ENCODE assay signal across 9 mouse cellular contexts in genomic region chr5:104446156-104446555, GRCm38 (mm10). TPM values are rescaled to one million over a fixed set of nuclear protein-coding genes. Genes with fewer than 3 reads are reported as not detected.
DNase-seq lines count a peak whose midpoint lies in the region; ATAC-seq lines count a peak whose summit lies in the region.
"Had no signal": no experiment of that assay in that cellular context is flagged by ENCODE, and none has a peak within 500 bp of the region (broad histone marks: within the 10 kb centered on the region; RNA-seq: fewer than 3 reads in every experiment).

No protein-coding gene starts in this region.

- no peaks in the 10 kb centered on the region for H3K9me3 ChIP-seq in embryonic facial prominence, embryonic 13.5 days
- H3K9me3 ChIP-seq: heart, embryonic 13.5 days had no signal

- H3K4me2 ChIP-seq in embryonic facial prominence, embryonic 13.5 days = no peak overlapping the region
- H3K4me2 ChIP-seq: heart, embryonic 13.5 days had no signal

- no peak overlapping the region for H3K4me3 ChIP-seq in embryonic facial prominence, embryonic 13.5 days
- H3K4me3 ChIP-seq: heart, embryonic 13.5 days had no signal

- intact Hi-C loops in heart, postnatal 36 days (cut with DNase I) = loop anchor here (1.0 to 10.0 kb wide), 3 partner anchors 101 to 371 kb away; partner anchors contain the start of gene Gm17660

- H3K36me3 ChIP-seq in embryonic facial prominence, embryonic 13.5 days = no peaks in the 10 kb centered on the region
- H3K36me3 ChIP-seq: heart, embryonic 13.5 days had no signal

- H3K4me1 ChIP-seq in embryonic facial prominence, embryonic 13.5 days = 0 out of 2 replicates have a peak, but pooled peaks cover 5% of the 10 kb centered on the region

- no peak overlapping the region for H3K9ac ChIP-seq in embryonic facial prominence, embryonic 13.5 days
- H3K9ac ChIP-seq: heart, embryonic 13.5 days had no signal

- WGBS in embryonic facial prominence, embryonic 13.5 days = 9% methylated on average over 3 of the region's 3 CpGs

- peak; percentile 84 for DNase-seq in ES-CJ7 (ENCODE audit: low read depth, low spot score)
- DNase-seq in adrenal gland, postnatal 14 days = peak; percentile 82
- peak; percentile 37 to 53 for DNase-seq in heart, postnatal 36 days
- DNase-seq in layer of hippocampus, adult 8-10 months (ENCODE audit: low spot score in 2 of 2) = peak; percentile 69
- peak; percentile 70 for DNase-seq in lung, postnatal 14 days
- DNase-seq in right cerebral cortex, adult 18-20 months = peak; percentile 74
- DNase-seq in natural killer cell, adult 2 months (ENCODE audit: low spot score in 2 of 2) = no peak

- 0 out of 2 replicates have a peak, but pooled peaks cover 4% of the 10 kb centered on the region for H3K27me3 ChIP-seq in embryonic facial prominence, embryonic 13.5 days

- H3K27ac ChIP-seq in embryonic facial prominence, embryonic 13.5 days = no peak overlapping the region
- H3K27ac ChIP-seq: heart, embryonic 13.5 days had no signal

- ATAC-seq in embryonic facial prominence, embryonic 13.5 days (ENCODE audit: insufficient number of reproducible peaks, insufficient read depth, low FRiP score, low TSS enrichment, low read depth) = peak; percentile 56; the same call in 1 of the 2 replicates

RNA-seq across cellular contexts. Expression of gene Spp1, which starts 11.2 kb away (rescaled TPM):
- total RNA-seq in adrenal gland, postnatal 14 days (2021) = 19.6 and 46.5 TPM in 2 replicates
- 6.1 and 9.8 TPM in 2 replicates for polyA plus RNA-seq in embryonic facial prominence, embryonic 13.5 days (2015; fragmentation: Nextera tagmentation; extraction: Ambion mirVana)
- under 1 TPM; 0.19 to 0.56 TPM for total RNA-seq in heart, postnatal 36 days (2021)
- total RNA-seq in layer of hippocampus, adult 8-10 months (2022) = 10 to 100 TPM in 2 of 4 experiments, 1 to 10 TPM in 2; 8.6 to 18.2 (median 10.9) TPM

RNA-seq across cellular contexts. Expression of gene Pkd2, which starts 13.1 kb away (rescaled TPM):
- 35.7 and 37.6 TPM in 2 replicates for total RNA-seq in adrenal gland, postnatal 14 days (2021)
- 20.2 and 22.4 TPM in 2 replicates for polyA plus RNA-seq in embryonic facial prominence, embryonic 13.5 days (2015; fragmentation: Nextera tagmentation; extraction: Ambion mirVana)
- total RNA-seq in heart, postnatal 36 days (2021) = 10 to 100 TPM; 21.5 to 22.2 TPM
- 10 to 100 TPM; 33.5 to 37.6 (median 36.3) TPM for total RNA-seq in layer of hippocampus, adult 8-10 months (2022)

Comparison
In these comparisons a context has a peak if more than half of its experiments do, and no peak if none do; other contexts are left out.
1. DNase-seq: peak in ES-CJ7 (single experiment), adrenal gland, postnatal 14 days (single experiment), heart, postnatal 36 days (2 of 2), layer of hippocampus, adult 8-10 months (2 of 2), lung, postnatal 14 days (single experiment) and right cerebral cortex, adult 18-20 months (single experiment); none in natural killer cell, adult 2 months (0 of 2).
2. RNA of gene Spp1, which starts 11.2 kb away (total RNA-seq): 19.6 to 46.5 TPM in adrenal gland, postnatal 14 days and 8.6 to 18.2 TPM in layer of hippocampus, adult 8-10 months; 0.19 to 0.56 TPM in heart, postnatal 36 days; every median in the first group is over 4 times any median in the second.